Mouse (Mus musculus): Measurements from ENCODE around the gene Ltbp3.

Ltbp3 gene

GRCm38 (mm10) chr19:5756321-5756985, 15.7 kb downstream of the Ltbp3 start:
- DNase-seq, result peak; percentile 51 to 53

DNA sequence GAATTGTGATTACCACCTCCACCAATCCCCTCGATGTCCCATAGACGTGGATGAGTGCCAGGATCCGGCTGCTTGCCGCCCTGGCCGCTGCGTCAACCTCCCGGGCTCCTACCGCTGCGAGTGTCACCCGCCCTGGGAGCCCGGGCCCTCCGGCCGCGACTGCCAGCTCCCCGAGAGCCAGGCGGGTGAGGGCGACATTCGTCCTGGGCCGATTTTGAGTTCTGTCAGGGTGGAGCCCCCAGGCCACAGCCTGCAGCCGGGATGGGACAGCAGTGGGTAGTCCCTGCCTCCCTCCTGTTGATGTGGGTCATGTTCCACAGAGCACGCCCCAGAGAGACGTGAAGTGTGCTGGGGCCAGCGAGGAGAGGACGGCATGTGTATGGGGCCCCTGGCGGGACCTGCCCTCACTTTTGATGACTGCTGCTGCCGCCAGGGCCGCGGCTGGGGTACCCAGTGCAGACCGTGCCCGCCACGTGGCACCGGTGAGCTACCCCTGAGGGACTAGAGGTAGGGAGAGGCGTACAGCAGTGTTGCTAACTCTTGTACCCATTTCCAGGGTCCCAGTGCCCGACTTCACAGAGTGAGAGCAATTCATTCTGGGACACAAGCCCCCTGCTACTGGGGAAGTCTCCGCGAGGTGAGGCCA, 16.4 kb downstream of the Ltbp3 start:
- DNase-seq, result peak; percentile 34 to 38

DNA sequence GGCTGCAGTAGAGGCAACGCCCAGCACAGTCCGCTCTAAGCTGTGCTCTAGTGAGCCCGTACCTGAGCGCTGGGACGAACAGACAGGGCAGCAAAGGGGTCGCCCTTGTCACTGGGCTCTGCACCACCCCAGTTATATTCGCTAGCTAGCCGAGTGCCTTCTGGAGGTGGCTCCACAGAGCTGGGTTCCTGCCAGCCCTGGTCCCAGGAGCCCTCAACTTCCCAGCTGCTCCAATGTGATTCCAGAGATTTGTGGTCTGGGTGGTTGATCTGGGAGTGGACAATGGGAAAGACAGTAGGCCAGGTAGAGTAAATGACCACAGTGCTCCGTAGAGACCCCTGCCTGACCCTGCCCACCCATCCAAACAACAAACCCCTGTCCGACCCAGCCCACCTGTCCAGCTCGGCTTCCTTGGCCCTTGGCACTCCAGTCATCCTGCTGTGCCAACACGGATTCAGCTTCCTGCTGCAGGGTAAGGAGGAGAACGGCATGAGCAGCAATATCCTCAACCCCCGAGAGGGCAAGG, 18.2 kb downstream of the Ltbp3 start:
- peak in 1 of 2 experiments; percentile 34 for DNase-seq

GRCm38 (mm10) chr19:5763163-5763562, 22.5 kb downstream of the Ltbp3 start:
- DNase-seq, result no peak

GRCm38 (mm10) chr19:5767271-5767670, 26.6 kb downstream of the Ltbp3 start:
- DNase-seq, result peak in 1 of 2 experiments; percentile 3

DNA sequence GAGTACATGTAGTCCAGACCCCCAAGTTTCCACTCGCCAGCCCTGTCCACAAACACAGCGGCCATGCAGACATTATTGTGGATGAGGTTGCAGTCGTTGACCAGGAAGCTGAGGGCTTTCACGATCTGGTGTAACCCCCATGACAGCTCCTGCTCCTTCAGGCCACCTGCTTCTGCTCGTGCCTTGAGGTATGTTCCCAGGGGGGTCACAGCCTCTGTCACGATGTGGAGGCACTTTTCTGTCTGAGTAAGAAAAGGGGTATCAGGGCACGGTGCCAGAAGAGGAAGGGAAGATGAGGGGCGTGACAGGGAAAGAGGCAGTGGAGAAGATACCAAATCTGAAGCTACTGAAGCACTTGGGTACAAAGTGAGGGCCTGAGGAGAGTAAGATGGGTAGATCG, 29.6 kb downstream of the Ltbp3 start:
- peak in 1 of 2 experiments; percentile 30 for DNase-seq

GRCm38 (mm10) chr19:5770925-5771860, 30.5 kb downstream of the Ltbp3 start, which contains the start of gene Scyl1:
Gene Scyl1 (minus strand): TSS chr19:5771419.
- peak; percentile 97 to 98 for DNase-seq

DNA sequence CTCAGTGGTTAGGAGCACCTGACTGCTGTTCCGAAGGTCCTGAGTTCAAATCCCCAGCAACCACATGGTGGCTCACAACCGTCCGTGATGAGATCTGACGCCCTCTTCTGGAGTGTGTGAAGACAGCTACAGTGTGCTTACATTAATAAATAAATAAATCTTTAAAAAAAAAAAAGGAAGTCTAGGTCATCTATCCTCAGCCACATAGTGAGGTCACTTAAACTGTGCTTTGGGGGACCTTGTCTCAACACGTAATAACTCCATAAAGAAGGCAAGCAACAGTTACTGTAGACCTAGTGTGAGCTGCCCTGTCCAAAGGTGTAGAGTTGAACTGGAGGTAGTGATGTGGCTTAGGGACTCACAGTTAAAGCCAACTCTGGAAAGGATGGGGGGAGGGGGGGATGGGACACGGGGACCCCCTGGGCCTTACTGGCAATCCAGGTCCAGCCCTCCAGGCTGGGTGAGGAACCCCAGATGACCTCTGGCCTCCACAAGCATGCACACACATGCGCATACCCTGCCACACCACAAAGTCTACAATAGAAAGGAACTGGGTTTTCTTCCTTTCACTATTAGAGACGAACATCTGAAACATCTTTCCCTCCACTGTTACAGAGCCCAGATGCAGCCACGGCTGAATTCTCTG, 36.8 kb downstream of the Ltbp3 start:
- no peak for DNase-seq

GRCm38 (mm10) chr19:5778312-5778711, 37.6 kb downstream of the Ltbp3 start:
- DNase-seq, result no peak

DNA sequence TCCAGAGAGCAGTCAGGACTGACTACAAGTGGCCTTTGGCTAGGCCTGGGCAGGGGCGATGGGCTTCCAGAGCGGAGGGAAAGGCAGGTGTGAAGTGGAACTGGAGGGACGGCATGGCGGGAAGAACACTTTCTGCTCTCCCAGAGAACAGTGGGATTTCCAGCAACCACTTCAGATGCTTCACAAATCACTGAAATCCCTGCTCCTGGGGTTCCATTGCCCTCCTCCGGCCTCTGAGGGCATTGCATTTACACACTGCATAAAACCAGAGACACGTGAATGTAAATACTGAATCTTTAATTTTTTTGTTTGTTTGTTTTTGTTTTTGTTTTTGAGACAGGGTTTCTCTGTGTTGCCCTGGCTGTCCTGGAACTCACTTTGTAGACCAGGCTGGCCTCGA, 39.5 kb downstream of the Ltbp3 start:
- peak; percentile 54 to 69 for DNase-seq

GRCm38 (mm10) chr19:5781532-5781931, 40.8 kb downstream of the Ltbp3 start:
- no peak for DNase-seq

DNA sequence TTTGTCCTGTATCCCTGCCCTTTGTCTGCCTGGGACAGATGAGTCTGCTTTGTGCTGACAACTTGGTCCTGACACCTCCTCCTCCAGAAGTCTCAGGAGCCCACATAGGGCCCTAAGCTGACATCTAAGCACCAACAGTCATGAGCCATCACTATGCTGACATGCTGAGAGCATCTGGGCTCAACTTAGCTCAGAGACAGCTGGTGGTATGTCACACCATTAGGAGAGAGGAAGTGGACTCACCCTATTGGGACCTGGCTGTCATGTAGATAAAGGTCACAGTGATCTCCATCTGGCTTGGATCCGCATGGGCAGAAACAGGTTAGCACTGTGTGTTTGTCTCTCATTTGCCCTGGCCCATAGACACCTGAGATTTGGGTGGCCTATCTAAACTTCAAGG, 41.4 kb downstream of the Ltbp3 start:
- no peak for DNase-seq

DNA sequence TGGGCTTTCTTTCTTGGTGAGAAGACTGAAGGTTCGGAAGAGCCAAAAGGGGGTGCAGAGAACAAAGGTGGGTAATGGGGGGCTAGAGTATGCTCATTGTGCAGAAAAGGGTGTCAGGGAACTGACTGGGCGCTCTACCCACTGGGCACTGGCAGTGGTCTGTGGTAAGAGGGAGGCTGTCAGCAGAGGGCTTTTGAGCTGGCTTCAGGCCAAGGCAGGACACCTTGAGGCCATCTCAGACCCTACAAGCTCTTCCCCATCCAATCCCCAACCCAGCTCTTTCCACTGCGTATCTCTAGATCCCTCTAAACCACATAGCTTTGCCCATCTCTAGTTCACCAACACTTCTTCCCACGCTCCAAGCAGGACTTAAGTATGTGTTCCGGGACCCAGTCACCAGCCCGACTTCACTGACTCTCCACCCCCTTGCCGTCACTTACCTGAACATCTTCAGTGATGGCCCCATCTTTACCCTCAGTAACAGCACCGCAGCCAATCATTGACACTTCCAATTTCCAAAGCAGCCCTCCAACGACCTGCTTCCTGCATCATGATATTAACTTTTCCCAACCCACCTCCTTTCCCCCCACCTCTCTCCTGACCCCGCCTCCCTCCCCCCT, 44.4 kb downstream of the Ltbp3 start:
- DNase-seq, result no peak

- peak; percentile 93 to 94 for DNase-seq
Measured at GRCm38 (mm10) chr19:5786441-5787114, 45.9 kb downstream of the Ltbp3 start.

- DNase-seq, result peak; percentile 93 to 94
Measured at GRCm38 (mm10) chr19:5787128-5787635, 46.5 kb downstream of the Ltbp3 start.

- DNase-seq, result no peak
Measured at GRCm38 (mm10) chr19:5787920-5788319, 47.2 kb downstream of the Ltbp3 start.

DNA sequence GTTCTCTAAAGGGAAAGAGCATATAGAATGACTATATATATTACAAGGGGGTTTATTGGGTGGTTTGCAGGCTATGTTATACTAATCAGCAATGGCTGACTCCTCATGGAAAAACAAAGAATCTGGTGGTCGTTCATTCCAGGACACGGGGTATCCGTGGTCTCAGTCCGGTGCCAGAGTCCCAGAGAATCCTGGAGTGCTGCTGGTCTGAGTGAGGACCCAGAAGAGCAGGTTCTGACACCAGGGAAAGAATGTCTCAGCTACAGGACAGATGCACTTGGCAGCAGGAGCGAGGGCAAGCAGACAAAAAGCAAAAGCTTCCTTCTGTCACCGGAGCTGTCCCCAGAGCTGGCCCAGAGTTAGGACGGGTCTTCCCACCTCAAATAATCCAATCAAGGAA, 47.9 kb downstream of the Ltbp3 start:
- no peak for DNase-seq

- DNase-seq, result no peak
Measured at GRCm38 (mm10) chr19:5789066-5789465, 48.4 kb downstream of the Ltbp3 start.

DNA sequence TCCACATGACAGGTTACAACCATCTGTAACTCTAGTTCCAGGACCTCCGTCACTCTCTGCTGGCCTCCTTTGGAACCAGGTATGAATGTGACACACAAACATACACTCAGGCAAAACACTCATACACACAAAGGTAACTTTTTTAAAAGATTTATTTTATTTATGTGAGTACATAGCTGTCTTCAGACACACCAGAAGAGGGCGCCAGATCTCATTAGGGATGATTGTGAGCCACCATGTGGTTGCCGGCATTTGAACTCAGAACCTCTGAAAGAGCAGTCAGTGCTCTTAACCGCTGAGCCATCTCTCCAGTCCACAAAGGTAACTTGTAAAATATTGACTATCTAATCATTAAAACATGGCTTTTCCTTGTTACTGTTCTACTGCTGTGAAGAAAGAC, 50.6 kb downstream of the Ltbp3 start:
- DNase-seq, result no peak

GRCm38 (mm10) chr19:5793116-5793515, 52.4 kb downstream of the Ltbp3 start:
- peak; percentile 66 to 79 for DNase-seq

All from cerebellum, postnatal 25 days (tissue).